Mouse (Mus musculus) midbrain, embryonic 15.5 days (tissue): ENCODE measurements around the gene Frmd4a. TPM values are rescaled to one million over a fixed set of nuclear protein-coding genes. Genes with fewer than 3 reads are reported as not detected.

Experiments used
- ATAC-seq: fragments of 200-750 bp; cut with Nextera tagmentation; replicated peaks from 2 replicates; pipeline ENCODE4 v1.8.0; 2017; ENCODE audit warnings: moderate TSS enrichment
- H3K27ac ChIP-seq: fragments of 300-500 bp; sonication (generic); 2 replicates; pipeline ENCODE4 v1.5.1; 2015; ENCODE audit warnings: mild to moderate bottlenecking, inconsistent platforms
- H3K27me3 ChIP-seq: fragments of 300-500 bp; sonication (generic); replicated peaks from 2 replicates; pipeline ENCODE4 v1.6.1; 2015; ENCODE audit warnings: inconsistent platforms
- H3K36me3 ChIP-seq: fragments of 300-500 bp; sonication (generic); replicated peaks from 2 replicates; pipeline ENCODE4 v1.6.1; 2015; ENCODE audit warnings: inconsistent platforms
- H3K4me1 ChIP-seq: fragments of 300-500 bp; sonication (generic); 2 replicates; pipeline ENCODE4 v1.6.1; 2015; ENCODE audit warnings: inconsistent platforms
- H3K4me2 ChIP-seq: fragments of 300-500 bp; sonication (generic); 2 replicates; pipeline ENCODE4 v1.6.1; 2015; ENCODE audit warnings: inconsistent platforms, mild to moderate bottlenecking, moderate library complexity
- H3K4me3 ChIP-seq: fragments of 300-500 bp; sonication (generic); 2 replicates; pipeline ENCODE4 v1.5.1; 2015; ENCODE audit warnings: mild to moderate bottlenecking, inconsistent platforms
- H3K9ac ChIP-seq: fragments of 300-500 bp; sonication (generic); 2 replicates; pipeline ENCODE4 v1.6.1; 2015; ENCODE audit warnings: mild to moderate bottlenecking, inconsistent platforms
- H3K9me3 ChIP-seq: fragments of 300-500 bp; sonication (generic); 2 replicates; pipeline ENCODE4 v1.6.1; 2016; ENCODE audit warnings: inconsistent platforms
- WGBS: fragments of 180-500 bp; shearing (Covaris S2); methylation state at CpG from one replicate; pipeline ENCODE4 v1.1.7; 2015; ENCODE audit warnings: mixed read lengths; 5-methylcytosine and 5-hydroxymethylcytosine counted together
- polyA plus RNA-seq: library from polyadenylated mRNA; unstranded; fragments of >200 nt; fragmentation: Nextera tagmentation; extraction: Ambion mirVana; gene quantifications from 2 replicates; pipeline ENCODE4 v1.2.1, GENCODE M21; 2015

Frmd4a gene
- polyA plus RNA-seq, 1 experiment from 2014 or later, result 62.7 TPM

GRCm38 (mm10) chr2:4582930-4583329 is 565.4 kb downstream of the Frmd4a start:
- no peaks in the 10 kb centered on the region for H3K27me3 ChIP-seq
- H3K4me1 ChIP-seq, result no peaks in the 10 kb centered on the region
- no peaks in the 10 kb centered on the region for H3K9me3 ChIP-seq
- no peak overlapping the region for H3K4me2 ChIP-seq
- 87% methylated on average over 2 of the region's 2 CpGs for WGBS
- H3K27ac ChIP-seq, result no peak overlapping the region
- no peak for ATAC-seq
- no peak overlapping the region for H3K4me3 ChIP-seq
- H3K9ac ChIP-seq, result no peak overlapping the region
- 0 out of 2 replicates have a peak, but pooled peaks cover 5% of the 10 kb centered on the region for H3K36me3 ChIP-seq

GRCm38 (mm10) chr2:4584252-4584651 is 566.7 kb downstream of the Frmd4a start:
- Histone ChIP-seq H3K27me3 (no peaks in the 10 kb centered on the region), H3K36me3 (0 out of 2 replicates have a peak, but pooled peaks cover 5% of the 10 kb centered on the region), H3K4me3 (no peak overlapping the region), H3K4me2 (no peak overlapping the region), H3K27ac (no peak overlapping the region), H3K4me1 (no peaks in the 10 kb centered on the region), H3K9me3 (no peaks in the 10 kb centered on the region), H3K9ac (no peak overlapping the region)
- ATAC-seq, result no peak
- 83% methylated on average over 5 of the region's 5 CpGs for WGBS

- Histone ChIP-seq H3K27ac (no peak overlapping the region), H3K36me3 (peaks cover 14% of the 10 kb centered on the region), H3K9me3 (no peaks in the 10 kb centered on the region), H3K4me3 (no peak overlapping the region), H3K9ac (no peak overlapping the region), H3K4me1 (no peaks in the 10 kb centered on the region), H3K4me2 (no peak overlapping the region), H3K27me3 (no peaks in the 10 kb centered on the region)
- 75% methylated on average over 11 of the region's 11 CpGs for WGBS
- no peak for ATAC-seq
These were observed 568.7 kb downstream of the Frmd4a start for GRCm38 (mm10) chr2:4586245-4586644.

GRCm38 (mm10) chr2:4587685-4588409 is 570.3 kb downstream of the Frmd4a start:
- WGBS, result 72% methylated on average over 13 of the region's 13 CpGs
- H3K4me3 ChIP-seq, result no peak overlapping the region
- no peaks in the 10 kb centered on the region for H3K9me3 ChIP-seq
- no peaks in the 10 kb centered on the region for H3K4me1 ChIP-seq
- peak; percentile 60; the same call in 1 of the 2 replicates for ATAC-seq
- H3K27me3 ChIP-seq, result no peaks in the 10 kb centered on the region
- peak overlapping the region; percentile 17; the same call in 1 of the 2 replicates for H3K27ac ChIP-seq
- H3K4me2 ChIP-seq, result no peak overlapping the region
- no peak overlapping the region for H3K9ac ChIP-seq
- H3K36me3 ChIP-seq, result peaks cover 25% of the 10 kb centered on the region

GRCm38 (mm10) chr2:4591647-4592046 is 574.1 kb downstream of the Frmd4a start:
- Histone ChIP-seq H3K27me3 (no peaks in the 10 kb centered on the region), H3K36me3 (peaks cover 32% of the 10 kb centered on the region), H3K4me1 (no peaks in the 10 kb centered on the region), H3K4me3 (no peak overlapping the region), H3K27ac (no peak overlapping the region), H3K9me3 (no peaks in the 10 kb centered on the region), H3K9ac (no peak overlapping the region), H3K4me2 (no peak overlapping the region)
- ATAC-seq, result no peak
- WGBS, result 92% methylated on average over 3 of the region's 3 CpGs

- Histone ChIP-seq H3K27me3 (no peaks in the 10 kb centered on the region), H3K9me3 (no peaks in the 10 kb centered on the region), H3K4me2 (no peak overlapping the region), H3K9ac (no peak overlapping the region), H3K4me1 (no peaks in the 10 kb centered on the region), H3K36me3 (peaks cover 30% of the 10 kb centered on the region), H3K27ac (no peak overlapping the region), H3K4me3 (no peak overlapping the region)
- ATAC-seq, result no peak
- WGBS, result 94% methylated on average over 7 of the region's 7 CpGs
These were observed 575.1 kb downstream of the Frmd4a start for GRCm38 (mm10) chr2:4592666-4593065.

GRCm38 (mm10) chr2:4593433-4593832 is 575.9 kb downstream of the Frmd4a start:
- Histone ChIP-seq H3K9me3 (no peaks in the 10 kb centered on the region), H3K36me3 (peaks cover 30% of the 10 kb centered on the region), H3K27me3 (no peaks in the 10 kb centered on the region), H3K4me2 (no peak overlapping the region), H3K9ac (no peak overlapping the region), H3K4me1 (no peaks in the 10 kb centered on the region), H3K4me3 (no peak overlapping the region), H3K27ac (no peak overlapping the region)
- ATAC-seq, result no peak
- 39% methylated on average over 9 of the region's 9 CpGs for WGBS

- H3K36me3 ChIP-seq, result peaks cover 30% of the 10 kb centered on the region
- no peaks in the 10 kb centered on the region for H3K4me1 ChIP-seq
- no peak overlapping the region for H3K4me2 ChIP-seq
- no peaks in the 10 kb centered on the region for H3K9me3 ChIP-seq
- no peaks in the 10 kb centered on the region for H3K27me3 ChIP-seq
- H3K9ac ChIP-seq, result no peak overlapping the region
- no peak overlapping the region for H3K4me3 ChIP-seq
- 90% methylated on average over 3 of the region's 3 CpGs for WGBS
- no peak for ATAC-seq
- H3K27ac ChIP-seq, result no peak overlapping the region
These were observed 576.4 kb downstream of the Frmd4a start for GRCm38 (mm10) chr2:4593878-4594387.

- no peaks in the 10 kb centered on the region for H3K9me3 ChIP-seq
- peaks cover 5% of the 10 kb centered on the region for H3K4me1 ChIP-seq
- no peak overlapping the region for H3K27ac ChIP-seq
- WGBS, result 95% methylated on average over 7 of the region's 7 CpGs
- H3K4me2 ChIP-seq, result no peak overlapping the region
- peaks cover 15% of the 10 kb centered on the region for H3K36me3 ChIP-seq
- no peak overlapping the region for H3K4me3 ChIP-seq
- H3K27me3 ChIP-seq, result no peaks in the 10 kb centered on the region
- ATAC-seq, result no peak
- no peak overlapping the region for H3K9ac ChIP-seq
These were observed 579.5 kb downstream of the Frmd4a start for GRCm38 (mm10) chr2:4596992-4597391.

GRCm38 (mm10) chr2:4601034-4601890 is 583.7 kb downstream of the Frmd4a start:
- no peak overlapping the region for H3K9ac ChIP-seq
- no peak overlapping the region for H3K27ac ChIP-seq
- peak; percentile 51 for ATAC-seq
- H3K4me1 ChIP-seq, result peaks cover 5% of the 10 kb centered on the region
- 61% methylated on average over 15 of the region's 15 CpGs for WGBS
- H3K27me3 ChIP-seq, result no peaks in the 10 kb centered on the region
- no peak overlapping the region for H3K4me3 ChIP-seq
- H3K36me3 ChIP-seq, result peaks cover 29% of the 10 kb centered on the region
- H3K4me2 ChIP-seq, result no peak overlapping the region
- H3K9me3 ChIP-seq, result no peaks in the 10 kb centered on the region

GRCm38 (mm10) chr2:4603361-4603945 is 585.9 kb downstream of the Frmd4a start:
- Histone ChIP-seq H3K4me3 (no peak overlapping the region), H3K4me2 (no peak overlapping the region), H3K27me3 (no peaks in the 10 kb centered on the region), H3K36me3 (peaks cover 47% of the 10 kb centered on the region), H3K27ac (no peak overlapping the region), H3K9ac (no peak overlapping the region), H3K4me1 (peaks cover 5% of the 10 kb centered on the region), H3K9me3 (no peaks in the 10 kb centered on the region)
- 91% methylated on average over 33 of the region's 33 CpGs for WGBS
- ATAC-seq, result no peak; the same call in 1 of the 2 replicates

- 83% methylated on average over 3 of the region's 3 CpGs for WGBS
- no peak overlapping the region for H3K9ac ChIP-seq
These were observed 589.0 kb downstream of the Frmd4a start for GRCm38 (mm10) chr2:4606559-4606958.

More at GRCm38 (mm10) chr2:4606559-4606958, 589.0 kb downstream of the Frmd4a start:
- Histone ChIP-seq H3K36me3 (peaks cover 65% of the 10 kb centered on the region), H3K4me2 (no peak overlapping the region), H3K4me3 (no peak overlapping the region), H3K4me1 (no peaks in the 10 kb centered on the region), H3K27me3 (no peaks in the 10 kb centered on the region), H3K9me3 (no peaks in the 10 kb centered on the region), H3K27ac (no peak overlapping the region)
- ATAC-seq, result no peak
